Mouse (Mus musculus): Measurements from ENCODE around the gene Serpina1f.

DNA sequence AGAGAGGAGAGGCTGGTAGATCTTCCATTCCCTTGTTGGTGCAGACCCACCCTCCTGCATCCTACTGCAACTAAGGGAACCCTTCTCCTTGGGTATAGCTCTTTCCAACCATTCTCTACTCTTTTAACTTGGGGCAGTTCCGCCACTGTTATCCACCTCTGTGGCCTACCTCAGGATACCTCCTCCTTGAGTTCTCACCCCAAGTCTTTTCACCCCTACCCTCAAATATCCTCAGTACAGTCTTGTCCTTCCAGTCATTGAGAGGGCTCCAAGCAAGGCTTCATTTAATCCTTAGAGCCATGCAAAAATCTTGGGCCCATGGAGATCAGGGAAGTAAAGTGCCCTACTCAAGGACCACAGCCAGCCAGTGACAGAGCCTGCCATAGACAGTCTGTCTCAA is 19.3 kb downstream of the Serpina1f start, which contains the start of gene Serpina16:
- TF ChIP-seq CTCF (IDR thresholded peaks at IDR 0.05; ENCODE audit: low read depth) (no peak), EP300 (optimal IDR thresholded peaks at IDR 0.05) (no peak)

Data from stomach, postnatal 0 days (tissue).